Mouse (Mus musculus) liver, embryonic 16.5 days (tissue): ENCODE measurements around the gene Mfsd2a. TPM values are rescaled to one million over a fixed set of nuclear protein-coding genes. Genes with fewer than 3 reads are reported as not detected.

ENCODE experiments used
- ATAC-seq: fragments of 200-750 bp; cut with Nextera tagmentation; 2 replicates; pipeline ENCODE4 v1.8.0; 2017; ENCODE audit warnings: low read depth, mild to moderate bottlenecking, moderate number of reproducible peaks, moderate library complexity
- H3K27ac ChIP-seq: fragments of 300-500 bp; sonication (generic); 2 replicates; pipeline ENCODE4 v1.5.1; 2014; ENCODE audit warnings: mild to moderate bottlenecking, low read length
- H3K27me3 ChIP-seq: fragments of 300-500 bp; sonication (generic); 2 replicates; pipeline ENCODE4 v1.6.1; 2014; ENCODE audit warnings: low read depth, low read length, mixed read lengths; ENCODE audit not compliant: control insufficient read depth, insufficient read depth
- H3K36me3 ChIP-seq: fragments of 300-500 bp; sonication (generic); 2 replicates; pipeline ENCODE4 v1.6.1; 2014; ENCODE audit warnings: mild to moderate bottlenecking; ENCODE audit not compliant: control insufficient read depth, insufficient read depth
- H3K4me1 ChIP-seq: fragments of 300-500 bp; sonication (generic); 2 replicates; pipeline ENCODE4 v1.6.1; 2014; ENCODE audit warnings: low read depth, low read length, mixed read lengths; ENCODE audit not compliant: control insufficient read depth
- H3K4me2 ChIP-seq: fragments of 300-500 bp; sonication (generic); 2 replicates; pipeline ENCODE4 v1.6.1; 2014; ENCODE audit warnings: low read depth, low read length, mixed read lengths
- H3K4me3 ChIP-seq: fragments of 300-500 bp; sonication (generic); 2 replicates; pipeline ENCODE4 v1.5.1; 2014; ENCODE audit warnings: low read depth, mild to moderate bottlenecking, low read length
- H3K9ac ChIP-seq: fragments of 300-500 bp; sonication (generic); 2 replicates; pipeline ENCODE4 v1.6.1; 2014; ENCODE audit warnings: low read depth, low read length
- H3K9me3 ChIP-seq: fragments of 300-500 bp; sonication (generic); replicated peaks from 2 replicates; pipeline ENCODE4 v1.6.1; 2016; ENCODE audit warnings: low read length; ENCODE audit not compliant: control insufficient read depth
- WGBS: fragments of 180-500 bp; shearing (Covaris S2); extraction: QIAGEN DNeasy Blood & Tissue Kit; methylation state at CpG from one replicate; pipeline ENCODE4 v1.1.7; 2014; ENCODE audit not compliant: insufficient replicate concordance; 5-methylcytosine and 5-hydroxymethylcytosine counted together
- polyA plus RNA-seq: library from polyadenylated mRNA; unstranded; fragments of >200 nt; fragmentation: Nextera tagmentation; extraction: Ambion mirVana; gene quantifications from 2 replicates; pipeline ENCODE4 v1.2.1, GENCODE M21; 2015

Mfsd2a gene
- polyA plus RNA-seq, 1 experiment from 2014 or later: 0.08 TPM

- Histone ChIP-seq H3K4me1 (no peaks in the 10 kb centered on the region), H3K9me3 (no peaks in the 10 kb centered on the region), H3K4me3 (no peak overlapping the region), H3K27me3 (no peaks in the 10 kb centered on the region), H3K27ac (no peak overlapping the region), H3K36me3 (no peaks in the 10 kb centered on the region), H3K9ac (no peak overlapping the region), H3K4me2 (no peak overlapping the region)
- 38% methylated on average over 6 of the region's 6 CpGs for WGBS
- ATAC-seq: no peak
These were observed 50.4 kb downstream of the Mfsd2a start for GRCm38 (mm10) chr4:122910577-122910976.

GRCm38 (mm10) chr4:122909572-122910189, 51.3 kb downstream of the Mfsd2a start:
- Histone ChIP-seq H3K9ac (no peak overlapping the region), H3K27me3 (no peaks in the 10 kb centered on the region), H3K4me2 (no peak overlapping the region), H3K27ac (no peak overlapping the region), H3K4me1 (no peaks in the 10 kb centered on the region), H3K9me3 (no peaks in the 10 kb centered on the region), H3K36me3 (no peaks in the 10 kb centered on the region), H3K4me3 (no peak overlapping the region)
- ATAC-seq: no peak
- WGBS: 60% methylated on average over 12 of the region's 12 CpGs

GRCm38 (mm10) chr4:122905359-122905758, 55.6 kb downstream of the Mfsd2a start:
- ATAC-seq: no peak
- no peak overlapping the region for H3K4me3 ChIP-seq
- H3K4me2 ChIP-seq: no peak overlapping the region
- H3K36me3 ChIP-seq: no peaks in the 10 kb centered on the region
- WGBS: 76% methylated on average over 10 of the region's 10 CpGs
- H3K4me1 ChIP-seq: no peaks in the 10 kb centered on the region
- no peaks in the 10 kb centered on the region for H3K27me3 ChIP-seq
- H3K9ac ChIP-seq: no peak overlapping the region
- H3K9me3 ChIP-seq: no peaks in the 10 kb centered on the region
- no peak overlapping the region for H3K27ac ChIP-seq

GRCm38 (mm10) chr4:122903709-122904108, 57.3 kb downstream of the Mfsd2a start:
- no peak overlapping the region for H3K4me3 ChIP-seq
- H3K27me3 ChIP-seq: no peaks in the 10 kb centered on the region
- no peak for ATAC-seq
- no peaks in the 10 kb centered on the region for H3K9me3 ChIP-seq
- no peak overlapping the region for H3K27ac ChIP-seq
- no peaks in the 10 kb centered on the region for H3K4me1 ChIP-seq
- 60% methylated on average over 3 of the region's 3 CpGs for WGBS
- no peak overlapping the region for H3K4me2 ChIP-seq
- H3K9ac ChIP-seq: no peak overlapping the region
- H3K36me3 ChIP-seq: no peaks in the 10 kb centered on the region

GRCm38 (mm10) chr4:122902156-122902555, 58.8 kb downstream of the Mfsd2a start:
- H3K4me1 ChIP-seq: no peaks in the 10 kb centered on the region
- H3K27me3 ChIP-seq: no peaks in the 10 kb centered on the region
- H3K9me3 ChIP-seq: no peaks in the 10 kb centered on the region
- no peak overlapping the region for H3K4me3 ChIP-seq
- no peak overlapping the region for H3K4me2 ChIP-seq
- H3K27ac ChIP-seq: no peak overlapping the region
- no peak overlapping the region for H3K9ac ChIP-seq
- 24% methylated on average over 6 of the region's 6 CpGs for WGBS
- no peak; the same call in 1 of the 2 replicates for ATAC-seq
- no peaks in the 10 kb centered on the region for H3K36me3 ChIP-seq

GRCm38 (mm10) chr4:122898313-122898712, 62.7 kb downstream of the Mfsd2a start:
- Histone ChIP-seq H3K27me3 (no peaks in the 10 kb centered on the region), H3K36me3 (no peaks in the 10 kb centered on the region), H3K9ac (no peak overlapping the region), H3K4me2 (no peak overlapping the region), H3K4me1 (no peaks in the 10 kb centered on the region), H3K4me3 (no peak overlapping the region), H3K9me3 (no peaks in the 10 kb centered on the region), H3K27ac (no peak overlapping the region)
- ATAC-seq: peak; percentile 32; the same call in 1 of the 2 replicates
- WGBS: 15% methylated on average over 5 of the region's 5 CpGs

- WGBS: 55% methylated on average over 4 of the region's 4 CpGs
- no peak overlapping the region for H3K4me3 ChIP-seq
- no peaks in the 10 kb centered on the region for H3K4me1 ChIP-seq
- no peak overlapping the region for H3K4me2 ChIP-seq
- H3K36me3 ChIP-seq: no peaks in the 10 kb centered on the region
- no peaks in the 10 kb centered on the region for H3K27me3 ChIP-seq
- ATAC-seq: no peak
- no peak overlapping the region for H3K9ac ChIP-seq
- no peak overlapping the region for H3K27ac ChIP-seq
- no peaks in the 10 kb centered on the region for H3K9me3 ChIP-seq
These were observed 63.2 kb downstream of the Mfsd2a start for GRCm38 (mm10) chr4:122897750-122898149.

Other genes with a start within 250 kb of the Mfsd2a start
- gene Ppt1, start 124.9 kb downstream of the Mfsd2a start, polyA plus RNA-seq: 20.6 and 21.9 TPM in 2 replicates
- 26.4 and 33.7 TPM in 2 replicates for gene Cap1, start 75.1 kb downstream of the Mfsd2a start, polyA plus RNA-seq
- gene Mycl, start 34.5 kb upstream of the Mfsd2a start, polyA plus RNA-seq: 0.65 and 0.92 TPM in 2 replicates
- gene Trit1, start 55.4 kb upstream of the Mfsd2a start, polyA plus RNA-seq: 6.3 and 7.0 TPM in 2 replicates
- 0.28 and 0.30 TPM in 2 replicates for gene Bmp8b, start 144.0 kb upstream of the Mfsd2a start, polyA plus RNA-seq
- 0.06 TPM in 1 of 2 replicates, not detected in the other for gene Oxct2b, start 155.1 kb upstream of the Mfsd2a start, polyA plus RNA-seq
- 33.4 and 34.3 TPM in 2 replicates for gene Ppie, start 178.8 kb upstream of the Mfsd2a start, polyA plus RNA-seq
- not detected in 2 replicates for gene Hpcal4, start 222.0 kb upstream of the Mfsd2a start, polyA plus RNA-seq
- not detected in 2 replicates for gene Nt5c1a, start 240.3 kb upstream of the Mfsd2a start, polyA plus RNA-seq